Mouse (Mus musculus) E14TG2a.4 (cell line): ENCODE measurements around the gene Dcaf12l1.
"Not testable (repeated sequence)": the region's sequence is repeated elsewhere in the genome, so short reads cannot be mapped to it uniquely, and the experiment has no call there.

Experiments
- H3K27me3 ChIP-seq: 2 replicates; pipeline ENCODE4 v1.6.1; 2014; ENCODE audit warnings: low read length, control low read depth; ENCODE audit not compliant: insufficient read depth
- H3K36me3 ChIP-seq: 2 replicates; pipeline ENCODE4 v1.6.1; 2014; ENCODE audit warnings: low read length, control low read depth; ENCODE audit not compliant: insufficient read depth
- H3K4me1 ChIP-seq: replicated peaks from 2 replicates; pipeline ENCODE4 v1.6.1; 2014; ENCODE audit warnings: low read depth, low read length, control low read depth
- H3K4me3 ChIP-seq: replicated peaks from 2 replicates; pipeline ENCODE4 v1.5.1; 2014; ENCODE audit warnings: mild to moderate bottlenecking, low read length
- H3K9me3 ChIP-seq: 2 replicates; pipeline ENCODE4 v1.6.1; 2014; ENCODE audit warnings: low read length, control low read depth
- CTCF ChIP-seq: conservative IDR thresholded peaks from 2 replicates; pipeline ENCODE4 v1.5.1; 2014; ENCODE audit warnings: low read length
- NANOG ChIP-seq: IDR thresholded peaks from 2 replicates; pipeline ENCODE4 v1.6.1; 2014; ENCODE audit warnings: borderline replicate concordance, low read length, mixed read lengths
- POU5F1 ChIP-seq: IDR thresholded peaks from 2 replicates; pipeline ENCODE4 v1.6.1; 2014; ENCODE audit warnings: low read length, borderline replicate concordance

Dcaf12l1 gene

DNA sequence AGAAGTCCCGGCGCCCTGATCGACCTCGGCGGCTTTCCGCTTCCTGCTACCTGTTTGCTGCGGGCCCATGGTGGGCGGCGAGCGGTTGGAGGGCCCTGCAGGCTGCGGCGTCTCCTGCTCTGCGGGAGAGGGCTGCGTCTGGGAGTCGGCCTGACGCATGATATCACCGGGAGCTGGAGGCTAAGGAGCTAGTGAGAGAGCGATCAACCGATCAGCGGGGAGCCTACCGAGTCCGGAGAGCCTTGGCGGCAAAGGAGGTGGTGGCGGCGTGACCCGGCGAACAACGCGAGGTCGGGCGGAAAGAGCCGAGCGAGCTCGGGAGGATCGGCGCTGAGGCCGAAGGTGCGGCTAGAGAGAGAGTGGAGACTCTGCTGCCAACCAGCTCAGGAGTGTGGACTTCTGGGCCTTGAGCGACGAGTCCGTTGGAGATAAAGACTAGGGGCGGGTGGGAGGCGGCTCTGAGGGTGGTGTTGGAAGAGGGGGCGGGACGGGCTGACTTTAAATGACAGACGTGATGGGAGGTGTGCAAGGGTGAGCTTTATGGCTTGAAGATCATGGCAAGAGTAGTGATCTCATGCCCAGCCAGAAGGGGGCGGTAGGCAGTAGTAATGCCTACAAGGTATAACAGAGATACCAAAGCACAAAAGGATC lies at the start of gene Dcaf12l1:
TSS of gene Dcaf12l1 (minus strand) at position 437 of the 651 bp plus-strand sequence.
- Histone ChIP-seq H3K9me3 (no peaks in the 10 kb centered on the region), H3K4me1 (peaks cover 6% of the 10 kb centered on the region), H3K27me3 (peaks cover 8% of the 10 kb centered on the region), H3K36me3 (no peaks in the 10 kb centered on the region), H3K4me3 (peak within 1 kb of the TSS; percentile 77)
- TF ChIP-seq POU5F1, result no peak
- peak; percentile 53; the same call in 1 of the 2 replicates for TF ChIP-seq NANOG
- TF ChIP-seq CTCF, result peak; percentile 24

DNA sequence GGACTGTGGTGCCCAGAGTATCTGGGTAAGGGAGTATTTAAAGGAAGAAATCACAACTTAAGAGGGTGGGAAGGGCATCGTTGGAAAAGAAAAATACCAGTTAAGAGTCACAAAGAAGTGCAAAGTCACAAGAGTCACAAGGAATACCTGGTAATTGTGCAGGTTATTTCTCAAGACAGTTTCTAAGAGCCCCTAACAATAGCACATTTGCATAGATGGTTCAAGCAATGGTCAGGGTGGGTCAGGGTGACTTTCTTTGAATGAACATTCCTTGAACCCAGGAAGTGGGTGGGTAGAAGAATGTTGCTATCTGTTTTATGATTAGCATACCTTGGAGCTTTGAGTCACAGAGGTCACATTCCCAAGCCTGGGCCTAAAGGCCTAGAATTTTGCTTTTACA lies 19.4 kb upstream of the Dcaf12l1 start:
- H3K4me1 ChIP-seq, H3K36me3 ChIP-seq, H3K4me3 ChIP-seq, H3K27me3 ChIP-seq: not testable (repeated sequence)
- peak; percentile 66; the same call in 1 of the 2 replicates for TF ChIP-seq NANOG
- peaks cover 20% of the 10 kb centered on the region for H3K9me3 ChIP-seq

DNA sequence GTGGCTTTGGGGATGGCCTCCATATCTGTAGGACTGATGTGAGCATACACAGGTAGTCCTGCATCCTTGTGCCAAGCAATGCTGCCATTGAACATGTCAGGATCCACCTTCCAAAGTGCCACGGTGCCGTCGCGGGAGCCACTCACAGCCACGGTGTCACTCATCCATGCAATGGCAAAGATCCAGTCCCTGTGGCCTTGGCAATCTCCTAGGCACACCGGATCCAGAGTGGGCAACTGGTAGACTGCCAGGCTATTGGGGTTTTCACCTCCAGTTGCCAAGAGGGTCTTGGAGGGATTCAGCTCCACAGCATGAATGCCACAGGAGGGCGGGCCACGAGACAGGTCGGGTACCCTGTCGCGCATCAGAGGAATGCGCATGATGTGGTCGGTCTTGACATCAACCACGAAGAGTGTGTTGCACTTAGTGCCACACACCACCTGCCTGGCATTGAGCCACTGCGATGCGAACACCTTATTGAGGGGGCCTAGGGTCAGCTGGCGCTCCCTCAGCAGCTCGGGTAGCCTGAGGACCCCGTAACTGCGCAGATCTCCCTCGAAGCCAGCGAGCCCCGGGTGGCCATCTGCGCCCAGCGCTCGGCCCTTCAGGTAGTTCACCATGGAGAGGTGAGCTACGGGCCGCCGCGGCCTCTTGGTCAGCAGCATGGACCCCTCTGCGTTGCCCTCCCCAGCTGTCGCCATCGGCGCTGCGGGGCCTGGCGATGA lies 799 bp downstream of the Dcaf12l1 start:
- H3K9me3 ChIP-seq, result no peaks in the 10 kb centered on the region
- H3K4me3 ChIP-seq, result peak overlapping the region; percentile 77
- H3K27me3 ChIP-seq, result peaks cover 8% of the 10 kb centered on the region
- H3K4me1 ChIP-seq, result peaks cover 6% of the 10 kb centered on the region
- TF ChIP-seq CTCF, result no peak
- no peak for TF ChIP-seq NANOG
- TF ChIP-seq POU5F1, result no peak
- H3K36me3 ChIP-seq, result no peaks in the 10 kb centered on the region
